Mouse (Mus musculus) CD4-positive helper T cell, adult 2 months (primary cell): Measurements from ENCODE around the gene Ccdc85b.

Experiments used
- DNase-seq: peaks from one replicate; pipeline ENCODE4 v3.0.0-alpha.2; 2012; ENCODE audit warnings: low read depth, missing footprints, low spot score

Gene Ccdc85b

DNA sequence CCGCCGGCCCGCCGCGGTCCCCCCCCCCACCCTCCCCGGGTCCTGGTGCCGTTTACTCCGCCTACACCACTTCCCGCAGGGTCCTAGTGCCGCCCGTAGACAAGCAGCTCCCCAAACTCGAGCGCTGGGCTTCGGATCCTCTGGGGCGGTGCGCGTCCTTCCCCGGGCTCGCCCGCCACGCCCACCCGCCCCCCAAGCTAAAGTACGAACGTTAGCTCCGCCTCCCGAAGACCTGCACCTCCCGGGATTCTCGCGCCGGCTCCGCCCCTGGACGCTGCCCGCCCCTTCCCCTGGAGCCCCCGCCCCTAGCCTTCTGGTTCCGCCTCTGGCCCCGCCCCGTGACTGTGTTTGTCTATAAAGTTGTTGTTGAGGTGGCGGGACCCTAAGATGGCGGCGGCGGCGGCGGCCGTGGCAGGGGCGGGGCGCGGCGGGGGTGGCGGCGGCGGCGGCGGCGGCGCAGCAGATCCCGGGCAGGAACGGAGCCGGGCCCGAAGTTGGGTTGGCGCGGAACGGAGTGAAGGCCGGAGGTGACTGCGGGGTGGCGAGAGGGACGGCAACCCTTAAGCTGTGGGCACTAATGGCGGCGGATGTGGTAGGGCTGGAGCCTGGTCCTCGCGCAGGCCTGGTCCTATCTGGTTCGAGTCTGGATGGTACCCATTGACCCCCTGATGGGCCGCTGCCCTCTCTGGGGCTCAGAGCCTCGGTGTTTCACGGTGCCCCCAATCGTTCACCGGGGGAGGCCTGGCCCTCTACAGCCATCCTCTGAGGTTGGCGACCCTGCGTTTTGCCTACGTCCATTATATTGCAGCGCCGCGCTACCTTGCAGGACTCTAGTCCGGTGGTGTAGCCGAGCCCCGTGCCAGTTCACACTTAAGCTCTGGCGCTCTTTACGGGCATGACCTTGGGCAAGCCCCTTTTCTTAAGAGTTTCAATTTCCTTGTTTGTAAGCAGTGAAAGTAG is 32.6 kb downstream of the Ccdc85b start, which contains the start of the genes Drap1 and AI837181:
Drap1 (minus strand) TSS at position 198 of the 960 bp plus-strand sequence.
AI837181 (plus strand) TSS at position 363 of the 960 bp plus-strand sequence.
- peak; percentile 98 for DNase-seq

DNA sequence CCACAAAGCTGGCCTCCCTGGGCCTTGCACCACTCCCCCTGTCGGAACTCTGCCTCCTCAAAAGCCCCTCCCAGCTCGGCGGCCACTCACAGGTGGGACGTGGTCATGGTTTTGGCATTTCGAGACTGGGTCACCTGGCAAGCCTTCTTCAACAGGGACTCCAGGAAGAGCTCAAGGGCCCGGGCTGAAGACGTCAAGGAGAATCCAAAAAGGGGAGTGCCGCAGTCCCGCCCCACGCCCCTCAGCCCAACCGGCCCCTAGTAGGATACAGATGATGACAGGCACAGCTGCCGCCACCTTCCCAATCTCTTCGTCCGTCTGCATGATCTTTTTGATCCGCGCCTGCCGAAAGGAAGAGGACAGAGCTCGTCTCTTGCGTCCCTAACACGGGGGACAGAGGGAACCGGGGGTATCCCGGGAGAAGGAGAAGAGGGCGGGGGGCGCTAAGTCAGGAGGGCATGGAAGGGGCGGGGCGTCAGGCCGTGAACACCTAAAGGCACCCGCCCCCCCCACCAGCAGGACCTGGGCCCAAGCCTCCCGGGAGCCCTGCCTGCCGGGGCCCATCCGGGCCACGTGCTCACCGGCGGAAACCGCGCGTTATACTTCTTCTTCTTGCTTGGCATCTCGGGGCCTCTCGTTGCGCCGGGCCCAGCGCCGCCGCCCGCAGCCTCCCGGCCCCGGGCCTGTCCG is 33.5 kb downstream of the Ccdc85b start:
- DNase-seq = peak; percentile 67

DNA sequence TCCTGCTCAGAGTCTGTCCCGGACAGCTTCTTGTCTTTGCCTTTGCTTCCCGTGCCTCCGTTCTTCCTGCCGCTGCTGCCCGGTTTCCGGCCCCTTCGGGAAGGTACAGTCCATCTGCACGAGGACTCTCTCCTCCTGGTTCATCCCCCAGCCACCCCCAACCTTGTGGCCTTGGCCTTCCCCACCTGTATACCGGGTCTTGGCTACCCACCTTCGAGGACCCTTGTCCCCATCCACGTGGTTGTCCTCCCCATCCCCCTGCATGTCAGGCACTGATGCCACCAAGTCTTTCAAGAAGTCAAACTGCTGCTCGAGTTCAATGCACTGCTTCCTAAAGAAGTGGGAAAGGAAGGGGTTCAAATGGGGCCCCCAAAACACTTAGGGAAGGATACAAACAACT is 34.1 kb downstream of the Ccdc85b start:
- DNase-seq = no peak

DNA sequence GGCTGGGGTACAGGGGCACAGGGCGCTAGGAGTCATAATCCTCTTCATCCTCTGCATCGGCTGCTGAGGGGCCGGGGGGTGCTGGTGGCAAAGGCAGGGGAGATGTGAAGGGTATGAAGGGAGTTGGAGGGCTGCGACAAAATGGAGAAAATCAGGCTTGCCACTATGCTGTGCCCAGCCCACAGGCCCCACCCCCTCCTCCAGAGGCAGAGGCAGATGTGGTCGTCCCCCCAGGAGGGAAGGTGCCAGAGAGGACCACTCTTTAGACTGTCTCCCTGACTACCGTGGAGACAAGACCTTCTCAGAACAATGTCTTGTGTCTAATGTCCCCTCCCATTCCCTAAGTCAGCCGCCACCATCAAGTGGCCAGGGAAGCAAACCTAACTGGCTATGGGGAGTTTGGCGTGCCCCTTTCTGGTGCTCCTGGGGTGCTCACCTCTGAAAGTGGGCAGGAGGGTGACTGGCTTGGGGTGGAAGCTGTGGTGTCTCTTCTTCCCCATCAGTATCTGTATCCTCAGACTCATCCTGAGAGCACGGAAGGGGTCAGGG is 34.7 kb downstream of the Ccdc85b start:
- no peak for DNase-seq

DNA sequence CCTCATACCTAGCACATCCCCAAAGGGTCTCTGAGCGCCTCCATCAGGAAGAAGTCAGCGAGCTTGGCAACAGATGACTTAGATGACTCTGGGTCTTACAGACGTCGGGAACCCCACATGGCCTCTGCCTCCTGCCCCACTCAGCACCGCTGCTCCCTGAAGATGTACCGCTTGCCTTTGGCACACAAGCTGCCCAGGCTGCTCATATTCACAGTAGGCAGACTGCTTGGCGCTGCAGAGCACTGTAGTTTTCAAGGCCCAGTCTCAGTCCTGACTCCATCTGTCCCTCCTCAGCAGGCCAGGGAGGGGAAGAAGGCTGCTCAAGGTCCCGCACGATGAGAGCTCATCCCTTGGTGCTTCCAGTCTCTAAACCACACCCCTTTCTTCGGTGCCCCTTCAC is 35.4 kb downstream of the Ccdc85b start:
- no peak for DNase-seq

DNA sequence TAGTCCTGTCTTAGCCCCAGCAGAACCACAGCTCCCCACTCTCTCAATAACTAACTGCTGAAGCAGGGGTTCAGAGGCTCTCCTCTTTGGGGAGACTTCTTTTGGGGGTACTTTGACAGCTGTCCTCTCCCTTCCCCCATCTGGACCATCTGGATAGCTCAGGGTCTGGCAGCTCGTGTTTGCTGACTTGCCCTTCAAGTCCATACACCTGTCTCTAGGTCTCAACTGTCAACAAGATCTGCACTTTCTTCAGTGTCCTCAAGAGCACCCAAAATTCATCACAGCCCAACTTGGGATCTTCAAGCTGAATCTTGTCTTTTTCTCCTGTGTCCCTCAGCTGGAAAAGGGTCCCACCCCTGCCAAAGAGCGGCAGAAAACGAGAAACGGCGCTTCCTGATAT is 35.9 kb downstream of the Ccdc85b start:
- DNase-seq = no peak

DNA sequence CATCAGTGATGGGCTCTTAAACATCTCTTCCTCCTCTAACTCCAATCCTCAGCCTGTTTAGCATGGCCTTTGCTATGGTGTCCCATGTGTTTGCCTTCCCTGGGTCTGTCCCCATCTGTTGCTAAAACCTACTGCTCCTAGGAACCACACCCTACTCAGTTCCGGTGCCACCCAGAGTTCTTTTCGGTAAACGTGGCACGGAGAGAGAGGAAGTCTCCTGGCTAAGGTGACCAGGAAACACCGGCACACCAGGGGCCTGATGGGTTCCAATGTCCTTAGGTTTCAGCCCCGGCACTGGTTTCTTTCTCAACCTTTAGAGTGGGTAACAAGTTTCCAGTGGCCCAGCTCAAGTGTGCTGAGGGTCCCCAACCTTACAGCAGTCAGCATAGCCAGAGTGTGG is 37.1 kb downstream of the Ccdc85b start:
- no peak for DNase-seq

DNA sequence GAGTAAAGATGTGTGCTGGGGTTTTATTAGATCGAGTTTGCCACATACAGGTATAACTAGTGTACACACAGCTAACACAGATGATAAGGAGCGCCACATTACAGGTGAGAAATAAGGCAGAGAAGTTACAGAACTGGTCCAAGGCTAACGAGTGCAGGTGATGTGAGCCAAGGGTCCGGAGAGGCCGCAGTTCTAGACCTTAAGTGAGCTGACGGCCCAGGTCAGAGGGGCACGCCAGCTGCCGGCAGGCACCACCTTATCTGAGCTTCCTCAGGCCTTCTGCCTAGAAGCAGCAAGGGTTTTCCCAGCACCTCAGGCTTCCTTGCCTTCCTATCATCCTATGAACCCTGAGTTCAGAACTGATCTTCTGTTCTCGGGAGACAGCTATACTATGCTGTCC is 38.1 kb downstream of the Ccdc85b start:
- DNase-seq = no peak

DNA sequence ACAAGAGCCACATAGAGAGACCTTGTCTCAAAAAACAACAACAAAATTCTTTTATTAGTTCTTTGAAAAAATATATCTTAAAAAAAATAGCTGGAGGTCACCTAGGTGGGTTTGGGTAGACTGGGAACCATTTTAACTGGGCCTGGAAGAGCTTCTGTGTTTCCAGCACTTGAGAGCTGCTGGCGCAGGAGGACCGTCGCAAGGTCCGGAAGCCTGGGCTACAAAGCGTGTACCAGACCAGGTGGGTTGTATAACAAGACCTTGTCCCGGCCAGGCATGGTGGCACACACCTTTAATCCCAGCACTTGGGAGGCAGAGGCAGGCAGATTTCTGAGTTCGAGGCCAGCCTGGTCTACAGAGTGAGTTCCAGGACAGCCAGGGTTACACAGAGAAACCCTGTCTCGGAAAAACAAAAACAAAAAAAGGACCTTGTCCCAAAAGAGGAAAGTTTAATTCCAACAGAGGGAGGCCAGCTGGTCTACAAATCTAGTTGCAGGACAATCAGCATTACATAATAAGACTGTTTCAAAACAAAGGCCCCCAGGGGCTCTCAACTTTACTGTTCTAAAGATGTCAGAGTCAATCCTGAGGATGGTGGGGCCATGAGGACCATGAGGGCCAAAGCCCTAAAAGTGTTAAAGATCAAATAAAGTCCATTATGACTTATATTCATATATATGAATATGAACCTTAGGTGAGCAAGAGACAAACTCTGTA is 38.8 kb downstream of the Ccdc85b start:
- no peak for DNase-seq

DNA sequence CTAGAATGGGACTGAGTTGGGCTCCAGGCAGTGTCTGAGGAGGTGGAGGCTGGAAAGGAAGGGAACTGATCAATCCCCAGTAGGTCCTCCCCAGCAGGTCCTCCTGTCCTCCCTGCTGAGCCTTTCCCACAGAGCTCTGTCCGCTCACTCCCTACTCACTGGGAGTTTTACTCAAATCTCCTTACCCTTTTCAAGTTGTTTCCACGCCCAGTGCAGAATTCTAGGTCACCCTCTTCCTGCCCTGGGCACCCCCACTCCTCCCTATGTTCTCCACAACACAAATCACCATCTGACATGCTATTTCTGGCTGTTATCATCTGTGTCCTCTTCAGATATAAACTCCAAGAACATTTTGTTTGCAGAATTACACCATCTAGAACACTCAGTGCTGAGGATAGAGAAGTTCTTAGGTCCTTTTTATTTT is 43.1 kb downstream of the Ccdc85b start:
- DNase-seq = no peak

DNA sequence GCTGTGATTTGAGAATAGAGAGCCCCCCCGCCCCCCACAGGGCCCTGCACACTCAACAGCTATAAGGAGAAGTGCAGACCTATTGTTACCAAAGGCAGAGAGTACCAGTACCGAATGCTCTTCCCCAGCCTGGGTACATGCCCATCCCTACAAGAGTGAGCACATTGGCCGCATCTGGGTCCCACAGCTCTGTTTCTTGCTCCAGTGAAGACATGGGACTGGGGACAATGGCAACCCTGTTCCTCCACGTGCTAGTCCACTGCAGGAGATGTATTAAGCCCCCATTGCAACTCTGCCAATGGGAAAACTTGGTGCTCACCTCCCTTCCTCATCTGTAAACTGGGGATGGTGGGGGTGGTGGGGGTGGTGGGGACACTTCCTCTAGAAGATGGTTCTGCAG is 43.9 kb downstream of the Ccdc85b start:
- DNase-seq = no peak

DNA sequence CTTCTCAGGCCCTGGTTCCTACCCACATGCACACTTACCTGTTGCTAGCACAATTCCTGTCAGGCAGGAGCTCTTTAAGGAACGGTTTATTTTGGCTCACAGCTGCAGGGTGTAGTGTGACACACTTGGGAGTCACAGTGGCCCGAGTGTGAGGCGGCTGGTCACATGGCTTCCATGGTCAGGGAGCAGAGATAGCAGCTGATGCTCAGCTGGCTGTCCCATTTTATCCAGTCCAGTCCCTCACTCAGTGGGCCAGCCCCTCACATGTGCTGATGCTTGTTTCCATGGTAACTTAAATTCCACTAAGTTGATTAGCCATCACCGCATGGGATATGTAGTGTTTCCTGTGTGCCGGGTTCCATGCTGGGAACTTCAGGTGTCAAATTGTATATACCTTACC is 45.7 kb downstream of the Ccdc85b start:
- DNase-seq = no peak

DNA sequence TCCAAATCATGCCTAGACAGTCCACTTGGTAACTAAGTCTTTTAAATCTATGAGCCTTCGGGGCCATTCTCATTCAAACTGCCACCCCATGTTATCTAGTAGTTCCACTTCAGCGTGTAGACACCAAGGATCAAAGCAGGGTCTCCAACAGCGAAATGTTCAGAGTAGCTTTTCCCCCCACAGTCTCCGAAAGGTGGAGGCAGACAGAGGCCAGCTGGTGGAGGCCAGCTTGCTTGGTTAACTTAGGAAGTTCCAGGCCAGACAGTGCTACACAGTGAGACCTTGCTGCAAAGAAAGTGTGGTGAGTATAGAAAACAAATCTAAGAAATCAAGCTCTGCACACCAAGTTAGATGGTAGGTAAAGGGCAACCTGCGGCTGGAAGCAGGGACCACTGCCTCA is 47.1 kb downstream of the Ccdc85b start:
- no peak for DNase-seq

DNA sequence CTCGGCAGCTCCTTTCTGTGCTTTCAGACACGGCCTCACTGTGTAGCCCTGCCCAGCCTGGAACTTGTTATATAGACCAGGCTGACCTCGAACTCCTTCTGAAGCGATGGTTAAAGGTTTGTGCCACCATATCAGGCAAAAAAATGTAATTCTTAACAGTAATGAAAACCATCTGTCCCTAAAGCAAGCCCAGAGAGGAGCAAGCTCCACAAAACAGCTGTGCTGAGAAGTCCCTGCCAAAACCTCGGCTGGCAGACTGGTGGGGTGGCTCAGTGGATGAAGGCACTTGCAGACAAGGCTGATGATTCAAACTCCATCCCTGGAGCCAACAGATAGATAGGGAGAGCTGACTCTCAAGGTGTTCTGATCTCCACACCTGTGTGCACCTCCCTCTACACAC is 48.6 kb downstream of the Ccdc85b start:
- DNase-seq = no peak

DNA sequence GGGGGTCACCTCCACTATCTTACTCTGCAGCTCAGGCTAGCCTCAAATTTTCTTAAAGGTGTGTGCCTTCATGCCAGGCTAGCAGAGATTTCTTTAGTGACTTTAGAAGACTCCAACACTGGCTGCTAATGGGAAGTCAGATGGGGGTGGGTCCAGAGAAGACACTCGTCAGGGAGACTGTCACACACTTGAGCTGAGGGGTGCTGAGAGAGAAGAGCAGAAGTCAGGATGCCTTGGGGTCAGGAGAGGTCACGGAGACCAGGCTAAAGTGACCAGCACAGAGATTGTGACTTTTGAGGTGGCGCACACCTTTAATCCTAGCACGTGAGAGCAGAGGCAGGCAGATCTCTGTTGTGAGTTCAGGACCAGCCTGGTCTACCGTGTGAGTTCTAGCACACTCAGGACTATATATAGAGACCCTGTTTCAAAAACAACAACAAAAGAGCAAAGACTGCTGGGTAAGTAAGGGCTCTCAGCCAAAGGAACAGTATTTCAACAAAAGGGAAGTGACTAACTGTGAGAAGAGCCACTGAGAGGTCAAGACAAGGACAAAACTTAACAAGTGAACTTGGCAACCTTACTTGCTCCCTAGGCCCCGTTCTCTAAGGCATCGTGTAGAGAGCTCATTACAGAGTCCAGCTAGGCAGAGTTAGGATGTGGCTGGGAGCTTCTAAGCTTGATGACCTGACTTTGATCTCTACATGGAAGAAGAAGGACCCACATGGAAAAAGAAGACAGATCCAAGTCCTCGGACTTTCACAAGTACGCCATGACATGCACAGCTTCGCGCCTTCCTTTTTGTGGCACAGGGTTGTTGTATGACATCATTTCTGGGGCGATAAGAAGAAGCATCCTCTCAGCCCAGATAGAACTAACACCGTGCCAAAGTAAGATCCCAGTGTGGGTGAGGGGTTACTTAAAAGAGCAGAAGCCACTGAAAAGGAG is 49.4 kb downstream of the Ccdc85b start:
- DNase-seq = peak; percentile 67

DNA sequence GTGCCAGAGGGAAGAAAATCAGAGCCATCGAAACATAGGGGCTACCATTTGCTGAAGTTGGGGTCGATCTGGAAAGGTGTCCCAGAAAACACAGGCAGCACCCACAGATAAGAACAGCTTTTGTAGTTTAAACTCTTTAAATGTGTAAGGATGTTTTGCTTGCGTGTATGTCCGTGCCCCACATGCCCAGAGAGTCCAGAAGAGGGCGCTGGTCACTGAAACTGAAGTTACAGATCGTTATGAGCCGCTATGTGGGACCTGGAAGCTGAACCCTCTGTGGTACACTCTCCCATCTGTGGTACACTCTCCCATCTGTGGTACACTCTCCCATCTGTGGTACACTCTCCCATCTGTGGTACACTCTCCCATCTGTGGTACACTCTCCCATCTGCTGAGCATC is 50.6 kb downstream of the Ccdc85b start:
- DNase-seq = peak; percentile 88

DNA sequence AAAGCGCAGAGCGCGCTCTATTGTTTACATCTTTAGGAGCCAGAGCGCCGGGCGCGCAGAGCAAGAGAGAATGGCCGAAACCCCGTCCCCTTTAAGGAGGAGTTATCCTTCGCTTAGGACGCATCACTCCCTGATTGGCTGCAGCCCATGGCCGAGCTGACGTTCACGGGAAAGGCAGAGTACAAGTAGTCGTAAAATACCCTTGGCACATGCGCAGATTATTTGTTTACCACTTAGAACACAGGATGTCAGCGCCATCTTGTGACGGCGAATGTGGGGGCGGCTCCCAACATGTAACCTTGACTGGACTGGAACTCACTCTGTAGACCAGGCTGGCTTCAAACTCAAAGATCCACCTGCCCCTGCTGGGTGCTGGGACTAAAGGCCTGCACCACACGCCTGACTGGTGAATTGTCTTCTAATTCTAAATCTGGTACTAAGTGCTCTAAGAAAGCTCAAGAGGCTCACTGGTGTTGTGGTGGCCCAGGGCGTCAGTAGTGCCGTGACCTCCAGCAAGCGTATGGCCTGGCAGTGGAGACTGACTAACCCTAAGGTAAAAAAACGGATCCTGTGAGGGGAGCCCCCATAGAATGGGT is 51.1 kb downstream of the Ccdc85b start:
- peak; percentile 88 for DNase-seq

DNA sequence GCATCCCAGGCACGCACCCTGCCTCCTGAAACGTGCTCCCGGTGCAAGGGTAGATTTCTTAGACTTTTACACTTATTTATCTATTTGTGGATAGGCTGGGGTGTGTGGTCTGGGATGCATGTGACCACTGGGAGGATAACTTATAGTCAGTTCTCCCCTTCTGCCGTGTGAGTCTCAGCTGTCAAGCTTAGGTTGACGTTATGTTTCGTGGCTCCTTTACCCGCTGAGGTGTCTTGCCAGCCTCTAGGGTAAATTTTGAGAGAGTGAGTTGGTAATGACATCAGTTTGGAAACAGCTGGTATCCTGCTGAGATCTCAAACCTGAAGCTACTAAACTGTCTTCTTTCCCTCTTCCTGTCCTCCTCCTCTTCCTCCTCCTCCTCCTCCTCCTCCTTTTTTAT is 51.8 kb downstream of the Ccdc85b start:
- peak; percentile 84 for DNase-seq
